Mouse (Mus musculus) kidney, adult 2 months (tissue): ENCODE data around the gene S100a11. TPM values are rescaled to one million over a fixed set of nuclear protein-coding genes. Genes with fewer than 3 reads are reported as not detected.

Experiments
- DNase-seq: peaks from one replicate; pipeline ENCODE4 v3.0.0; 2021
- H3K27ac ChIP-seq: fragments of 200-500 bp; 2 replicates; pipeline ENCODE4 v1.5.1; 2012; ENCODE audit warnings: low read depth, low read length, control low read depth, inconsistent platforms; ENCODE audit not compliant: insufficient read depth
- H3K27me3 ChIP-seq: fragments of 200-500 bp; replicated peaks from 2 replicates; pipeline ENCODE4 v1.6.1; 2012; ENCODE audit warnings: mild to moderate bottlenecking, moderate library complexity, low read length, inconsistent platforms; ENCODE audit not compliant: control insufficient read depth, insufficient read depth
- H3K36me3 ChIP-seq: fragments of 200-500 bp; 2 replicates; pipeline ENCODE4 v1.6.1; 2012; ENCODE audit warnings: mild to moderate bottlenecking, moderate library complexity, low read length, inconsistent platforms; ENCODE audit not compliant: control insufficient read depth, insufficient read depth
- H3K4me1 ChIP-seq: fragments of 200-500 bp; 2 replicates; pipeline ENCODE4 v1.6.1; 2011; ENCODE audit warnings: low read length; ENCODE audit not compliant: control insufficient read depth, insufficient read depth
- H3K4me3 ChIP-seq: fragments of 200-500 bp; 2 replicates; pipeline ENCODE4 v1.5.1; 2011; ENCODE audit warnings: mild to moderate bottlenecking, low read depth, low read length, control low read depth; ENCODE audit not compliant: insufficient read depth
- CTCF ChIP-seq: fragments of 200-500 bp; conservative IDR thresholded peaks from 2 replicates; pipeline ENCODE4 v1.5.1; 2011; ENCODE audit warnings: low read depth, mild to moderate bottlenecking, control low read depth, low read length, moderate library complexity, mixed read lengths; ENCODE audit not compliant: insufficient read depth, insufficient read length
- POLR2A ChIP-seq: fragments of 200-500 bp; IDR thresholded peaks from one replicate; pipeline ENCODE4 v1.6.1; 2011; ENCODE audit warnings: low read depth, low read length, control low read depth
- WGBS: fragments of 180-500 bp; shearing (Covaris S2); methylation state at CpG from one replicate; pipeline ENCODE4 v1.1.7; 2018; 5-methylcytosine and 5-hydroxymethylcytosine counted together
- polyA plus RNA-seq: library from polyadenylated mRNA; depleted of rRNA; stranded (reverse); fragments of >200 nt; gene quantifications from 2 replicates; pipeline ENCODE4 v1.2.3, GENCODE M21; 2012; rRNA removed

Gene S100a11
- polyA plus RNA-seq, 1 experiment, result 285 TPM

GRCm38 (mm10) chr3:93563216-93563615, 42.9 kb downstream of the S100a11 start:
- no peak overlapping the region for H3K4me3 ChIP-seq
- no peaks in the 10 kb centered on the region for H3K27me3 ChIP-seq
- peaks cover 5% of the 10 kb centered on the region; the same call in 1 of the 2 replicates for H3K4me1 ChIP-seq
- H3K36me3 ChIP-seq, result peaks cover 14% of the 10 kb centered on the region
- H3K27ac ChIP-seq, result no peak overlapping the region
- TF ChIP-seq CTCF (no peak), POLR2A (no peak)
- WGBS, result 94% methylated on average over 4 of the region's 4 CpGs
- no peak for DNase-seq

DNA sequence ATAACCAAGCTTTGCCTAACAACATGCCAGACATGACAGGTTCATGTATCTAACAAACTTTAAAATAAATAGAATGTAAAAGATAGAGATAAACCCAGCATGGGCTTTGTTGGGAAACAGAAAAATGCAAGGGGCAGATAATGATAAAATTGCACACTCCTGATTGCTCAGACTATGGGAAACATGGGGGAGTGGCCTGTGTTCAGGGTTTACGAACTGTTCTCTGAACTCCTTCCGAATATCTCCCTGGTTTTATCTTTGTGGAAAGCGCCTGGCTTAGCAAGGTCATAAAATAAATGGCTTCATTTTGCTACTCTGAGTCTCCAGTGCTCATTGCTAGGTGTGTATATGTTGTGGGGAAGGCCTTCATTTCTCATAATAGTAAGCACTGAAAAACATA, 46.6 kb downstream of the S100a11 start:
- Histone ChIP-seq H3K36me3 (peaks cover 4% of the 10 kb centered on the region; the same call in 1 of the 2 replicates), H3K27ac (no peak overlapping the region), H3K4me1 (peaks cover 11% of the 10 kb centered on the region), H3K27me3 (no peaks in the 10 kb centered on the region), H3K4me3 (no peak overlapping the region)
- 83% methylated on average over 3 of the region's 3 CpGs for WGBS
- no peak for DNase-seq
- no peak for TF ChIP-seq CTCF
- TF ChIP-seq POLR2A, result no peak

GRCm38 (mm10) chr3:93567721-93568120, 47.4 kb downstream of the S100a11 start:
- WGBS, result 88% methylated on average over 6 of the region's 6 CpGs
- Histone ChIP-seq H3K27ac (0 out of 2 replicates have a peak overlapping the region, but pooled peaks have one; percentile 99), H3K36me3 (peaks cover 3% of the 10 kb centered on the region; the same call in 1 of the 2 replicates), H3K4me3 (no peak overlapping the region), H3K27me3 (no peaks in the 10 kb centered on the region), H3K4me1 (peaks cover 11% of the 10 kb centered on the region)
- no peak for TF ChIP-seq POLR2A
- TF ChIP-seq CTCF, result no peak
- DNase-seq, result no peak

DNA sequence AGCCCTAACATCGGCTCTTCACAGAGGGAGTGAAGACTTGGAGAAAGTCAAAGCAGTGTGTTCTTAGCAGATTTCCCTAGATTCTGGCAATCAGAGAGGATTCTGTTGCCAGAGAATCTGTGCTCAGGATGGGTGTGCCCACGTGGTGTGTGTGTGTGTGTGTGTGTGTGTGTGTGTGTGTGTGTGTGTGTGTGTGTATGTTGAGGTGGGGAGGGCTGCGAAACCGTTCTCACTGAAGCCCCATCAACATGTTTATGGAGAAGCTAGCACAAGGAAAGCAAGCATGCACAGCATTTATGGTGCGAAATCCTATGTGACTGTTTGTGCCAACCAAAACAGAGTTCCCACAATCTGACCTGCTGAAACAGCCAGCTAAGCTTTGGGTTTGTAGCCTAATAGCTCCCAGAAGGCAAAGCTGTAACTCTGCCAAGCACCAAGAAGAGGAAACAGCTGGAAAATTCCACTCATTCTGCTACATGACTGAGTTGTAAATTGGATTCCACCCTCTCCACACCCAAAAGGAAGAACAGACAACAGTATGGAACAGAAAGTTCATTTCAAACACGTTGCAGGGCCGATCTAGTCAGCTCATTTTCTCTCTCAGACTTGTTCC, 48.2 kb downstream of the S100a11 start:
- peaks cover 11% of the 10 kb centered on the region for H3K4me1 ChIP-seq
- no peaks in the 10 kb centered on the region for H3K27me3 ChIP-seq
- peaks cover 3% of the 10 kb centered on the region; the same call in 1 of the 2 replicates for H3K36me3 ChIP-seq
- WGBS, result 24% methylated on average over 7 of the region's 7 CpGs
- peak overlapping the region; percentile 99 for H3K27ac ChIP-seq
- DNase-seq, result peak; percentile 95
- no peak for TF ChIP-seq POLR2A
- no peak for TF ChIP-seq CTCF
- H3K4me3 ChIP-seq, result no peak overlapping the region

DNA sequence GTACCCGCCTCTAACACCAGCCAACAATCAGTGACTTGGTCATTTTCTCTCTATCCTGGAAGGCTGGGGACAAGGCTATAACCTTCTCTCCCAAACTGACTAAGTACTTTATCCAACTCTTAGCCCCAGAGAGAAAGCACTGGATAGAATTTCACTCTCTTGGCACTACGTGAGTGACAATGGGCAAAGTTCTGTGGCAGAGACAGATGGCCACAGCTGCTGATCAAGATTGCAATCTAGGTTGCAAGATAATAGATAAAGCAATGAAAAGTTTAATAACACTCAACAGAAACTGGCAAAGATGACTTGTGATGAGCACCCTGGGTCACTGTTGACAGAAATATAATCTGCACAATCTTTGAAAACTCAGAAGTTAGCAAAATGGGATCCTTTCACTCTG, 48.8 kb downstream of the S100a11 start:
- Histone ChIP-seq H3K4me1 (peaks cover 11% of the 10 kb centered on the region), H3K4me3 (no peak overlapping the region), H3K36me3 (peaks cover 3% of the 10 kb centered on the region; the same call in 1 of the 2 replicates), H3K27ac (peak overlapping the region; percentile 99), H3K27me3 (no peaks in the 10 kb centered on the region)
- no peak for DNase-seq
- no peak for TF ChIP-seq CTCF
- TF ChIP-seq POLR2A, result no peak
- 14% methylated on average over 2 of the region's 2 CpGs for WGBS

- H3K4me1 ChIP-seq, result peaks cover 11% of the 10 kb centered on the region
- H3K27me3 ChIP-seq, result no peaks in the 10 kb centered on the region
- H3K27ac ChIP-seq, result no peak overlapping the region
- H3K36me3 ChIP-seq, result no peaks in the 10 kb centered on the region
- peak; percentile 24 for DNase-seq
- no peak for TF ChIP-seq CTCF
- TF ChIP-seq POLR2A, result no peak
- WGBS, result 72% methylated on average over 5 of the region's 5 CpGs
- H3K4me3 ChIP-seq, result no peak overlapping the region
These were observed 51.9 kb downstream of the S100a11 start for GRCm38 (mm10) chr3:93572058-93572791.

Other genes with a start within 250 kb of the S100a11 start
- not detected in 2 replicates for gene Flg, start 247.0 kb upstream of the S100a11 start, polyA plus RNA-seq
- not detected in 2 replicates for gene Hrnr, start 200.7 kb upstream of the S100a11 start, polyA plus RNA-seq
- not detected in 2 replicates for gene Rptn, start 126.8 kb upstream of the S100a11 start, polyA plus RNA-seq
- 0.83 and 1.5 TPM in 2 replicates for gene Tchh, start 78.2 kb upstream of the S100a11 start, polyA plus RNA-seq
- 0.34 and 0.47 TPM in 2 replicates for gene Tchhl1, start 51.7 kb upstream of the S100a11 start, polyA plus RNA-seq
- 83.6 and 104 TPM in 2 replicates for gene S100a10, start 34.6 kb downstream of the S100a11 start, polyA plus RNA-seq
- gene Tdpoz2, start 132.2 kb downstream of the S100a11 start, polyA plus RNA-seq, result not detected in 2 replicates
- not detected in 2 replicates for gene Tdpoz1, start 155.8 kb downstream of the S100a11 start, polyA plus RNA-seq
- gene Gm37596, start 172.6 kb downstream of the S100a11 start, polyA plus RNA-seq, result not detected in 2 replicates